Mouse (Mus musculus): Measurements from ENCODE around the gene Zfp953. TPM values are rescaled to one million over a fixed set of nuclear protein-coding genes. Genes with fewer than 3 reads are reported as not detected.
"Not testable (repeated sequence)": the region's sequence is repeated elsewhere in the genome, so short reads cannot be mapped to it uniquely, and the experiment has no call there.

The Zfp953 gene
- polyA plus RNA-seq (2012; rRNA removed), result 0.48 TPM in 2 replicates

DNA sequence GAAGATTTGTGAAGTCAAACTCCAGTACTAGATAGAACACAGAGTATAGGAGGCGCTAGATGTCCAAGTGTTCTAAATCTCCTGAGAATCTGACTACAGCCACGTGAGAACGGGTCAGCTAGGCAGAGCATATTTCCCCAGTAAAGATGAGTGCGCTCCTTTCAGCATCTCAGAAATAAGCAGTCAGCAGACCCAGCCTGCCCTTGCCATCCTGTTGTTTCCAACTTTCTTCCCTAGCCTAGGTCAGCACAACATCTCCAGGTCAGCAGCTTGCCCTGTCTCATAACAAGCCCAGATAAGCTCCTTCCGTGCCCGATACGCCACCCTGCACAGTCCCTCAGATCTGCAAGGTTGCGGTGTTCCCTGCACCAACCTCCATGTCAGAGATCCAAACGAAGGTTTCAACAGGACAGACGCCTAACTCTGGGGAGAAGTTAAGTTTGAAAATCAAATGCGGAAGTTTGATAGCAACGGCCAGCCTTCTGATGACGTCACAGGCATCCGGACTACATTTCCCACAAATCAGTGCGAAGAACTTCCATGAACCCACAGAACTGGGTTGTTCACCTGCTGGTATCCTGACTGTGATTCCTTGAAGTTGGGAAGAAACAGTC, at the start of gene Zfp953, which contains the start of gene Gm28044:
Gene Zfp953, minus strand, starts transcription at position 475 of the 614 bp plus-strand sequence.
Gene Gm28044, minus strand, starts transcription at position 406 of the 614 bp plus-strand sequence.
- DNase-seq (ENCODE audit: extremely low spot score in 1 of 2, low spot score in 1 of 2), result peak; percentile 89 to 95

DNA sequence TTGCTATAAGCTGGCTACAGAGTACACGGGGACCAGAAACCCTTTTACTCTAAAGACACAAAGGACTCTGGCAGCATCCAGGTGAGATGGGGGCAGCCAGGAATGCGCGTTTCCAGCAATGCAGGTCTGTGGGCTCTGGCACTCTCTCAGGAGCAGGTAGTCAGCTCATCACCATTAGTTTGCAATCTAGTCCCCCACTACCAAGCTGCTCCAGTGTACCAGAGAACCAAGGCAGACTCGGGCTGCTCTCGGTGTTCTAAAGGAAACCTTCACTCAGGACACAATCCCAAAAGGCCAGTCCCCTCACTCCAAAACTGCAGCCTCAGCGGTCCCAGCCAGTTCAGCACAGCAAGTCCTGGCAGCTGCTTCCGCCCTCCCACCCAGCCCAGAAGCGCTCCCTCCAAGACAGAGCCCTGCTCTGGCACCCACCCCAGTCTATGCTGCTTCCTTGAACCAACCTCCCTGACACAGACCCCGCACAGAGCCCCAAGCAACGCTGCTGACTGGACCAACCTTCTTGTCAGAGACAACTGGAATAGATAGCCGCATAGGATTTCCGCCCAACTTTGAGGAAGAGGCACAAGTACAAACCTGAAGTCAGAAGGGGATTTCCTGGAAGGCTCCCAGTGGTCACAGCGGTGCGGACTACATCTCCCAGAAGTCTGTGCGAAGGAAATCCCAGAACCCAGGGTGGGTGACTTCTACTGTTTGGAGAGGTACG, 38.9 kb upstream of the Zfp953 start, which contains the start of gene Zfp429:
Gene Zfp429, minus strand, starts transcription at position 637 of the 721 bp plus-strand sequence.
- DNase-seq (ENCODE audit: extremely low spot score in 1 of 2, low spot score in 1 of 2), result peak; percentile 41 to 80

- not testable (repeated sequence) for DNase-seq (ENCODE audit: extremely low spot score in 1 of 2, low spot score in 1 of 2)
Measured at GRCm38 (mm10) chr13:67376255-67376654, 15.8 kb upstream of the Zfp953 start.

DNA sequence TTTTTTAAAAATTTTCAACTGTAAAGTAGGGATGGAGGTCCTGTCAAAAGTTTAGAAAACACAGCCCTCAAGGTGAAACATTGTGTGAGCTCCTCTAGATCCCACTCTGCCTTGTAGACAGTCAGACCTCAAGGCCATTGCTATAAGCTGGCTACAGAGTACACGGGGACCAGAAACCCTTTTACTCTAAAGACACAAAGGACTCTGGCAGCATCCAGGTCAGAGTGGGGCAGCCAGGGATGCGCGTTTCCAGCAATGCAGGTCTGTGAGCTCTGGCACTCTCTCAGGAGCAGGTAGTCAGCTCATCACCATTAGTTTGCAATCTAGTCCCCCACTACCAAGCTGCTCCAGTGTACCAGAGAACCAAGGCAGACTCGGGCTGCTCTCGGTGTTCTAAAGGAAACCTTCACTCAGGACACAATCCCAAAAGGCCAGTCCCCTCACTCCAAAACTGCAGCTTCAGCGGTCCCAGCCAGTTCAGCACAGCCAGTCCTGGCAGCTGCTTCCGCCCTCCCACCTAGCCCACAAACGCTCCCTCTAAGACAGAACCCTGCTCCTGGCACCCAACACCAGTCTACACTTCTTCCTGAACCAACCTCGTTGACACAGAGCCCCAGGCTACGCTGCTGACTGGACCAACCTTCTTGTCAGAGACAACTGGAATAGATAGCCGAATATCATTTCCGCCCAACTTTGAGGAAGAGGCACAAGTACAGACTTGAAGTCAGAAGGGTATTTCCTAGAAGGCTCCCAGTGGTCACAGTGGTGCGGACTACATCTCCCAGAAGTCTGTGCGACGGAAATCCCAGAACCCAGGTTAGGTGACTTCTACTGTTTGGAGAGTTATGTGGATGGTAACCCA, 14.9 kb upstream of the Zfp953 start, which contains the start of the genes Gm28041 and Zfp456:
Gene Gm28041, minus strand, starts transcription at position 684 of the 862 bp plus-strand sequence.
Gene Zfp456, minus strand, starts transcription at position 761 of the 862 bp plus-strand sequence.
- DNase-seq (ENCODE audit: extremely low spot score in 1 of 2, low spot score in 1 of 2), result peak; percentile 13 to 66

DNA sequence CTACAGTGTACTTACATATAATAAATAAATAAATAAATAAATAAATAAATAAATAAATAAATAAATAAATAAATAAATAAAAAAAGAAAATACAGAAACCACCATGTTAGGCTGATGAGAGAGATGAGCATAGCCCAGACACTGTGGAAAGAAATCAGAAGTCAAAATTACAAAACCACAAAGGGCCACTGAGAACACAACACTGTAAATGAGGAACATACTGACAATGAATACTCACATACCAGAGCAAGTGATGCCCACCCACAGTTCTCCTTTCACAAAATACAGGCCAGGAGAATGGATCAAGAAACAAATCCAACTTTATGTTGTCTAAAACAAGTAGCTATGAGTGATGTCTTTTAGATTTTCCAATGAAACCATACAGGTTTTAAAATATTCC, 8.6 kb downstream of the Zfp953 start:
- DNase-seq (ENCODE audit: extremely low spot score in 1 of 2, low spot score in 1 of 2), result no peak

GRCm38 (mm10) chr13:67343422-67343821, 17.0 kb downstream of the Zfp953 start:
- no peak for DNase-seq (ENCODE audit: extremely low spot score in 1 of 2, low spot score in 1 of 2)

GRCm38 (mm10) chr13:67332877-67333276, 27.5 kb downstream of the Zfp953 start:
- no peak for DNase-seq (ENCODE audit: extremely low spot score in 1 of 2, low spot score in 1 of 2)

- peak; percentile 81 to 89 for DNase-seq (ENCODE audit: extremely low spot score in 1 of 2, low spot score in 1 of 2)
Measured at GRCm38 (mm10) chr13:67332019-67332724, 28.2 kb downstream of the Zfp953 start, which contains the start of gene Zfp595. Gene Zfp595 (minus strand): TSS chr13:67332570.

DNA sequence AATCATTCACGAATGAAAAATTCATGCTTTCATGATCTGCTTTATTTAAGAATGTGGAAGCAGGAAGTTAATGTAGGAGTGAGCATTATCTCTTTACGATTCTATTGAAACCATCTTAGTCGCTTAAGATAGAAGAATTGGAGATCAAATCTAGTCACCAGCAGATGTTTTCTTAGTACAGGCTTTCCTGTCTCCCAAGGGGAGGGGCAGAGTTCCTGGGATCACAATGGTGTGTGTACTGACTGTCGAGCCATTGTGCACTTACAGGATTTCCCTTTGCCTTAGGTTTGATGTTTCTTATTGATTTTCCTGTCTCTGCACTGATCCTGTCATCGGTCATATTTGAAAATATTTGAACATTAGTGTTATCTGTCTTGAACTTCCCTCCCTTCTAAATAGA, 53.7 kb downstream of the Zfp953 start:
- DNase-seq (ENCODE audit: extremely low spot score in 1 of 2, low spot score in 1 of 2), result peak in 1 of 2 experiments; percentile 10

DNA sequence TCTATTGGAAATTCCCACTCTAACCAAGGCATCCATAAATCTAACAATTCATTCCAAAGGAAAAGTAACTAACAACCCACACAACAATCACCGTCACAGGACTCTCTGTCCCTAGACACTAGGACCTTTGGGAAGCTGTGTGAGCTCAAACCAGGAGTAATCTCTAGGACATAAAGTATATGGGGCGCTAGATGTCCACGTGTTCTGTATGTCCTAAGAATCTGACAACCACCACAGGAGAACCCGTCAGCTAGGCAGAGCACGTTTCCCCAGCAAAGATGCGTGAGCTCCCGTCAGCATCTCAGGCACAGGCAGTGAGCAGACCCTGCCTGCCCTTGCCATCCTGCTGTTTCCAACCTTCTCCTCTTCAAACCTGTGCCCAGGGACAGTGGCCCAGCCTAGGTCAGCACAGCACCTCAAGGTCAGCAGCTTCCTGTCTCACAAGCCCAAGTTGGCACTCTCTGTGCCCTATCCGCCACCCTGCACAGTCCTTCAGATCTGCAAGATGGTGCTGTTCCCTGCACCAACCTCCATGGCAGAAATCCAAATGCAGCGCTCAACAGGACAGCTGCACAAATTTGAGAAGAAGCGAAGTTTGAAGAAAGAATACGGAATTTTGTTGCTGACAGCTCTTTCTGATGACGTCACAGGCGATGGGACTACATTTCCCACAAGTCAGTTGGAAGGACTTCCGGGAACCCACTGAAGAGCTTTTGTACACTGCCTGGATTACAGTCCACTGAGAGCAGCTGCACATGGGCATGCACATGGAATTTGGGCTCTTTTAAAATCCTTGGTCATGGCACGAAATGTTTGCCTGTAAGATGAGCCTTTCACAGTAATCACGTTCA, 54.4 kb downstream of the Zfp953 start, which contains the start of gene Zfp457:
Gene Zfp457, minus strand, starts transcription at position 664 of the 851 bp plus-strand sequence.
- DNase-seq (ENCODE audit: extremely low spot score in 1 of 2, low spot score in 1 of 2), result peak; percentile 94 to 96

Other genes with a start within 250 kb of the Zfp953 start
- gene Rslcan18, start 244.3 kb downstream of the Zfp953 start, polyA plus RNA-seq (2012; rRNA removed), result 0.21 and 0.24 TPM in 2 replicates
- gene Zfp759, start 238.9 kb downstream of the Zfp953 start, polyA plus RNA-seq (2012; rRNA removed), result 3.0 and 3.4 TPM in 2 replicates
- gene Rsl1, start 187.4 kb downstream of the Zfp953 start, polyA plus RNA-seq (2012; rRNA removed), result 3.3 and 3.4 TPM in 2 replicates
- 1.6 TPM in 2 replicates for gene Zfp455, start 166.1 kb downstream of the Zfp953 start, polyA plus RNA-seq (2012; rRNA removed)
- 3.5 and 3.8 TPM in 2 replicates for gene Zfp458, start 82.1 kb downstream of the Zfp953 start, polyA plus RNA-seq (2012; rRNA removed)
- gene Zfp457, start 54.1 kb downstream of the Zfp953 start, polyA plus RNA-seq (2012; rRNA removed), result 3.0 and 3.7 TPM in 2 replicates
- gene Zfp595, start 28.0 kb downstream of the Zfp953 start, polyA plus RNA-seq (2012; rRNA removed), result 2.5 and 2.7 TPM in 2 replicates
- not detected in 2 replicates for gene Gm28044, start 69 bp downstream of the Zfp953 start, polyA plus RNA-seq (2012; rRNA removed)
- 0.38 TPM in 1 of 2 replicates, not detected in the other for gene Gm28041, start 15.1 kb upstream of the Zfp953 start, polyA plus RNA-seq (2012; rRNA removed)
- gene Zfp456, start 15.2 kb upstream of the Zfp953 start, polyA plus RNA-seq (2012; rRNA removed), result 0.48 and 0.62 TPM in 2 replicates
- 3.2 and 3.4 TPM in 2 replicates for gene Zfp429, start 39.2 kb upstream of the Zfp953 start, polyA plus RNA-seq (2012; rRNA removed)
- 2.3 and 2.5 TPM in 2 replicates for gene Zfp459, start 60.8 kb upstream of the Zfp953 start, polyA plus RNA-seq (2012; rRNA removed)
- 8.2 and 8.4 TPM in 2 replicates for gene Zfp874a, start 91.0 kb upstream of the Zfp953 start, polyA plus RNA-seq (2012; rRNA removed)
- gene Zfp874b, start 123.7 kb upstream of the Zfp953 start, polyA plus RNA-seq (2012; rRNA removed), result 8.2 and 9.4 TPM in 2 replicates
- gene Zfp58, start 139.9 kb upstream of the Zfp953 start, polyA plus RNA-seq (2012; rRNA removed), result 5.6 and 5.8 TPM in 2 replicates
- gene Gm26965, start 165.5 kb upstream of the Zfp953 start, polyA plus RNA-seq (2012; rRNA removed), result 0.06 TPM in 1 of 2 replicates, not detected in the other
- gene Zfp87, start 165.6 kb upstream of the Zfp953 start, polyA plus RNA-seq (2012; rRNA removed), result 25.7 and 33.8 TPM in 2 replicates
- 4.6 and 5.3 TPM in 2 replicates for gene Zfp748, start 193.2 kb upstream of the Zfp953 start, polyA plus RNA-seq (2012; rRNA removed)
- gene Zfp729b, start 249.1 kb upstream of the Zfp953 start, polyA plus RNA-seq (2012; rRNA removed), result 3.0 and 4.1 TPM in 2 replicates

Measured in frontal cortex, adult 2 months (tissue).